Mouse (Mus musculus) left cerebral cortex, postnatal 4 days (tissue): ENCODE measurements around the gene Epb41l1. TPM values are rescaled to one million over a fixed set of nuclear protein-coding genes. Genes with fewer than 3 reads are reported as not detected.
"Not testable (repeated sequence)": the region's sequence is repeated elsewhere in the genome, so short reads cannot be mapped to it uniquely, and the experiment has no call there.

ENCODE experiments used
- DNase-seq: peaks from one replicate; pipeline ENCODE4 v3.0.0-alpha.2; 2022
- intact Hi-C: fragments of 180-260 bp; cut with DNase I; formaldehyde crosslinking; loops from one replicate; pipeline ENCODE4 v1.15.1; 2025
- total RNA-seq, 2 experiments: library from RNA; stranded (reverse); gene quantifications; 2 replicates each; pipeline ENCODE4 v1.2.3; 2021

The Epb41l1 gene
- total RNA-seq, 2 experiments from 2014 or later: 229 to 236 TPM

DNA sequence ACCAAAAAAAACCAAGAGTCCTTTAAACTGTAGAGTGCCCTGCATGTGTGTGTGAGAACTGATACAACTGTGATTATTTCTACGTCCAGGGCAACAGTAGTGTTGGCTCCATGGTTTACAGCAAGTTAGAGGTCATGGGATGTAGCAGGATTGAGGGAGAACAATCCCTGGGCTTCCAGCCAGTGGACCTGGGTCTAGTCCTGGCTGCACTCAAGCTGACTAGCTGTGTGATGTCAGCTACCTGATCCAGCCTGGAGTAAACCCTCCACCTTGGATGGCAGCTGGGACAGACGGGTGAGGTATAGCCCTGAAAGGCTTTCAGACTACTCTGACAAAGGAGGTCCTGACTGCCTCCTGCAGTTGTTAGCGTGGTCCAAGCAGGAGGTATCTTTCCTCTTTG is 62.1 kb downstream of the Epb41l1 start:
- no peak for DNase-seq
- intact Hi-C loops: no loop called here

DNA sequence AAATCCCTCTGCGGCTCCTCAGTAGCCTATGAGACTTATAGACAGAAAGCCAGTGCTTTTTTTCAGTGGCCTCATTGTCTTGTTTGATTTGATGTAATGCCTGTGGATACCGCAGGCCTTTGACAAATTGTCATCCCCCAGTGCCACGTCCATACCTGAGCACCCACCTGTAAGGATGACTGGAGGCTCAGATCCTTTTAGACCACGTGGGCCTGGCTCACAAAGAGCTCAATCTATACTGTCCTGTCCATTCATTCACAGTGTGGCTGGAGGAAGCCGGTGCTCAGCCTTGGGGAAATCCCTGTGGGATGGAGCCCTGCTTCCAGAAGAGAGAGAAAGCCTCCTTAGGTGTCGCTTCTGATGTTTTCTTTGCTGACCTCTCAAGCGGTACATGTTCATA is 62.5 kb downstream of the Epb41l1 start:
- intact Hi-C loops: no loop called here
- no peak for DNase-seq

DNA sequence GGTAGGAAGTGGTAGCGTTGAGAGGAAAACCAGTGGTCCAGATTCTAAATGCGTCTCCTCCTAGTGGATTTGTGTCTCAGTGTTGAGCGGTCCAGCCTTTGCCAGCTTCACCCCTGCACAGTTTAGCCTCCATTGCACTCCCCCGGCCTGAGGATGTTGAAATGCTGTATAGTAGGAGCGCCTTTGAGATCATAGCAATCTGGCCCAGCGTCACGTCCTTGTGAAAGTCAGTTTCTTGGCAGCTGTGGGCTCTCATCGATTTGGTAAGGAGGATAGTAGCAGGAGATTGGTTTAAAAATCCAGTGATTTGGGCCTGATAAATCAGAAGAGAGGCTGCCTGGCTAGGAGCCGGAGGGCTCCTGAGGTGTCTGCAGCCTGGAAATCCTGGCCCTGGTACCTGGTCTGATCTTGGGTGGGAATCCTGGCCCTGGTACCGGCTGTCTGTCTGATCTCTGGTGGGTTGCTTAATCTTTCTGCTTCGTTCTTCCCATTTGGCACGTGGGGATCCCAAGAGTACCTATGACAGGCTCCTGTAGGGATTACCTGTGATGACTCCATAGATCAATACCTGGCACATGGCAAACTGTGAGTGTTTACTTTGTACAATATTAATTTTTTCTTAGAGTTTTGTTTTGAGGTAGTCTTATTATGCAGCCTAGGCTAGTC is 65.5 kb downstream of the Epb41l1 start:
- DNase-seq: no peak
- intact Hi-C loops: no loop called here

DNA sequence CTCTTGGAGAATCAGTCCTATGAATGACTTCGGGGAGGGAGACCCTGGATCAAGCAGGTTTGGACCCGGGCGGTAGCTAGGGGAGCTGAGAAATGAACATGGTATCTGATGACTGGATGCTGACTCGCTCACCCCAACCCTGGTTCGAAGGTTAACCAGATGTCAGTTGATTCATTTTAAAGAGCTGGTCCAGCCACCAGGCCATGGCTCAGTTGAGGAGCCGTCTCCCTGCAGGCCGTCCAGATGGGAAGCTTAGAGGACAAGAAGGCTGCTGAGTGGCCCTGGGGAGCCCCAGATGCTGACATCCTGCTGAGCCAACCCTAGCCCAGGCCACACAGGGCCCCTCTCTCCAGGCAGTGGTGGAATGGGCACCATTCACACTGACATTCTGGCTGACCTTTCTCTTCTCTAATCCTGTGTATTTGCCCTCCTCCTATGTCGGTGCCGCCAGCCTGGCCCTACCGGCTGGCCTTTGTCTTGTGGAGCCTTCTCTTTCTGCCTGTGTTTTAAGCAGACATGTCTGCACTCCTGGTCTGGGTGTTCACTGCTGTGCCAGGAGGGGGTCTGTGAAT is 67.0 kb downstream of the Epb41l1 start:
- DNase-seq: no peak
- intact Hi-C loops: no loop called here

DNA sequence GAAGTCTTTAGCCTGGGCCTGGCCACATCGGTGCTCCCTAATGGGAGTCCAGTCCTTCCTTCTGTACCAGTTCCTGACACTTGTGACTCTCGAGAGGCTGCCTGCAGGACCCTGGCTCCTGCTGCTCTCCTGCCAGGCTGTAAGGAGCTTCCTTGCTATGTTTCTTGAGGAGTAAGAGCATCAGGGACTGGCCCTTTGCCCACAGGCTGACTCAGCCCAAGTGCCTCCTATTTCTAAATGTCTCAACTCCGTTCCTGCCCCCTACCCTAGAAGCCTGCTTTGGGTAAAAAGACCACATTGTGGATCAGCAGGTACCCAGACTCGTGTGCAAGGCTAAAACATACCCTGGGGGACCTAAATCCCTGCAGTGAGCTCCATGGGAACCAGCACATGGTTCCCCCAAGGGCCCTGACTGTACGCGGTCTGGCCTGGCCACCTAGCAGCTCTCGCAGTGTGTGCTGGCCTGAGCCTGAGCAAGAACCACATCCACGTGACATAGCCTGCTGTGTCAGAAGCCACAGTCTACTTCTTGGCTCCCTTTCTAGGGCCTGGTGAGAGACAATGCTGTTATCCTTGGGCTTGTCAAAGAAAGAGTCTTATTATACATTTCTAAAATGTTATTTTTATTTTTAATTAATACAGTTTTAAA is 67.6 kb downstream of the Epb41l1 start:
- intact Hi-C loops: no loop called here
- peak; percentile 40 for DNase-seq

DNA sequence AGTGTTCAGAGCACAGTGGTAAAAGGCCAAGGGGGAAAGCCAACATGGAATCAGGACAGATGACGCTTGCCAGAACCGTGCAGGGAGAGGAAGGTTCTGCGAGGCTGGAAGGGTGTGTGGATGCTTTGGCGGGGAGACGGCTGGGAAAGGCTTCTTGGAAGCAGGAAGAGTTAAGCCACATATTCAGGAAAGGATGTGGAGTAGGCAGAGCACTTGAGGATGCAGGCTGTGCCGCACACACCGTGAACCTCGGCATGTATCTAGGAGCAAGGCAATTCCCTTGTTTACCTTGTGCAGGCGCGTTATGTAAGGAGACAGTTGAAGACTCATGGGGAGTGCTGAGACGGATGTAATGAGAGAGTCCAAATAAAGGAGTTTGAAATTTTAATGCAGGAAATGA is 69.5 kb downstream of the Epb41l1 start:
- intact Hi-C loops: no loop called here
- DNase-seq: no peak

DNA sequence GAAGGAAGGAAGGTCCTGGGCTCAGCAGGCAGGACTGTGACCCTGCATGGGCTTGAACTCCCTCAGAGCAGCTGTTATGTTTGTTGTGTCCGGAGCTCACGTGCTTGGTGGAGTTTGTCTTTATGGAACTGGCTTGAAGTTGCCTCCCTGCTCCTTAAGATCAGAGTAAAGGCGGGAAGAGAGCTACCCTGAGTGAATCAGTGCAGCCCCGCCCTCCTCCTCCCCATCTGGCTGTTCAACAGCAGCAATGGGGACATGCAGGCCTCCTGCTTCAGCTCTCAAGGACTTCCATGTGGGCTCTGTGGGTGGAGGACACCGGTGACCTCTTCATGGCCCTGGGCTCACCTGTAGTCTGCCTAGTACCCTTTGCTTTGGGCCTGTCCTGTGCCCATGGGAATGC is 71.1 kb downstream of the Epb41l1 start:
- no peak for DNase-seq
- intact Hi-C loops: no loop called here

DNA sequence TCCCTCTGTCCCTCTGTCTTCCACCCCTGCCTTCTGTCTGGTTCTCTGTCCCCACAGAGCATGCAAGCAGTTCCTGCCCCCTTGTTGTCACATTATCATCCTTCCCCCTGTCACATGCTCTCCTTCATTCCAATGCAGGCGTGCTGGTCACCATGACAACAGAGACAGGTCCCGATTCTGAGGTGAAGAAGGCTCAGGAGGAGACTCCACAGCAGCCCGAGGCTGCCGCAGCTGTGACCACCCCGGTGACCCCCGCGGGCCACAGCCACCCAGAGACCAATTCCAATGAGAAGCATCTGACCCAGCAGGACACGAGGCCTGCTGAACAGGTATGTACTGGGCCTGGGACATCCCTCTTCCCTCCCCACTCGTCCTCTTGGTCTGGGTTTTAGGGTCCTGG is 73.1 kb downstream of the Epb41l1 start:
- intact Hi-C loops: no loop called here
- no peak for DNase-seq

DNA sequence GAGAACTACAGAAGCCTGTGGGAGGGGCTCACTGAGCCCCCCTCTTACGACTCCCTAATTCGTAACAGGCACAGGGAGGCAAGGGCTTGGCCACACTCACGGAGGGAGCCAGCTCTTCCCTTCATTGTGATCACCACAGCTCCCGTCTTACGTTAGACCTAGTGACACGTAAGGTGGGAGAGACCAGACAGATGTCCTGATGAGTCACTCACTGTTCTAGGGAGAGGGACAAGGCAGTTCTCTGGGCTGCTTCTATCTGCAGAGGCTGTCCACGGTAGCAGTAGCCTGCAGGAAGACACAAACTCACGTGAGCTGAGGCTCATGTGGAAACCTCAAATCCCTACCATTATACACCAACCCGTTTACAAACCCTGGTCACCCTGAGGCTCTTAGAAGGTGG is 73.8 kb downstream of the Epb41l1 start:
- intact Hi-C loops: no loop called here
- DNase-seq: no peak

DNA sequence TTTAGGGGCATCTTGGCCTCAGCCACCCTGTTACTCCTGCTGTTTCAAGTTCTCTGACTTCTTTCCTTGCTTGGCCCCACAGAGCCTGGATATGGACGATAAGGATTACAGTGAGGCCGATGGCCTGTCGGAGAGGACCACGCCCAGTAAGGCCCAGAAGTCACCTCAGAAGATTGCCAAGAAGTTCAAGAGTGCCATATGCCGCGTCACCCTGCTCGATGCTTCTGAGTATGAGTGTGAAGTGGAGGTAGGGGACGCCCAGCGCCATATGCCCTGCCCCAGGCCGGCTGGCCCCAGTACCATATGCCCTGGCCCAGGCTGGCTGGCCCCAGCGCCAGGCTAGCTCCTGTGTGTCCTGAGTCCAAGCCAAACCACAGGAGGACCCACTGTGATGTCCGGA is 74.2 kb downstream of the Epb41l1 start:
- intact Hi-C loops: no loop called here

DNA sequence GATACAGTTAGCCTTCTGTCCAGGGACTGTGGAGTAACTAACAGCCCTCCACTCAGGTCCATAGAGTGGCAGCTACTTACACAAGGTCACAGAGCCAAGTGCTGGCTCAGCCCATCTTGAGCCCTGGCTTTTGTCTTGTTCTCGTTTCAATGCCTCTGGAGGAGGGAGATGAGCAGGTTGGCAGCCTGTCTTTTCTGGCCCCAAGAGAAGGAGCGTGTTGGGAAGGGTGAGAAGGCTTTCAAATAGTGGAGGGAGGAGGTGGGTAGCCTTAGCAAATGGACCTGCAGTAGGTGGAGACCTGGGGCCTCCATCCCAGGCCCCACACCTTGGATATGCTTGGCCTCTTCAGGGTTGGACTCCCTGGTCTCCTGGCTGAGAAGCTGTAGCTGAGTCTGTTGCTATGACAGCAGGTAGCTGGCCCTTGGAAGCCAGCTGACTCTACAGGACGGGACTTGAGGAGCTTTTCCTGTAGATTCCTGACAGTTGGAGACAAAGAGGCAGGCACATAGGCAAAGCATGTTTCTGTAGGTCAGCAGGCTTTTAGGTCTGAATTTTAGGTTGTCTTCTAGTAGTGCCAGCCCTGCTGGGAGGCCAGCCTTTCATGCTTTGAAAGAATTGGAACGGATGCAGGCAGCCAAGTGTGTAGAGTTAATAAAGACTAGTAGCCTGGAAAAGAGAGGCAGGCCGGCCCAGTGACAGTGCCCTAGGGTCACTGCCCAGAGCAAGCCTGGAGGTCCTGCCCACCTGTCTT is 76.3 kb downstream of the Epb41l1 start:
- peak; percentile 36 for DNase-seq
- intact Hi-C loops: no loop called here

More for the DNA sequence above, 74.2 kb downstream of the Epb41l1 start:
- peak; percentile 84 for DNase-seq

DNA sequence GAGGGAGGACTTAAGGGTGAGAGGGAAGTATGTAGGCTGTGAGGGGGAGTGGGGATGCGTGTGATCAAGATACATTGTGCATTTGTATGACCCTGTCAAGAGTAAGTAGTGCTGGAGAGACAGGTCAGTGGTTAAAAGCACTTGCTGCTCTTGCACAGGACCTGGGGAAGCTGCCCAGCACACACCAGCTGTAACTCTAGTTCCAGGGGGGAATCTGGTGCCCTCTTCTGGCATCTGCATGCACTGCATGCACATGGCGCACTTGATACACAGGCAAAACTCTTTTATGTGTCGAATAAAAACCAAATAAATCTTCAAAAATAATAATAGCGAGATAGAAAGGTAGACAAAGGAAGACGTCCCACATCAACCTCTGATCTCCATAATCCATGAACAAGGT is 77.2 kb downstream of the Epb41l1 start:
- intact Hi-C loops: no loop called here
- peak; percentile 80 for DNase-seq

DNA sequence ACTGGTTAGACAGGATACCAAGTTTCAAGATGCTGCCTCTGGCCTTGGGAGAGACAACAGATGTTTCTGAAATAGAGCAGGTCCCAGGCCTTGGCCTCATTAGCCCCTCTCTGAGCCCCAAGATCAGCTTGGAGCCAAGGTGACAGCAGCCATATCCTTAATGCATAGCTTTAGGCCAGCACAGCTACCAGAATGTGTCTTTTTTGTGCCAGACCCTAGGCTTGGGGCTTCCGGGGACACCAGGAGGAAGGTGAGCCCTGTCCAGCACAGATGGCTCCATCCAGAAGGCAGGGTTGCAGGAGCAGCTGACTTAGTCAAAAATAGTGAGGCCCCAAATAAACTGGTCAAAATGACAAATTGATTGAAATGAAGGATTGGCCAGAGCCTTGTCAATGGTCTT is 80.3 kb downstream of the Epb41l1 start:
- intact Hi-C loops: no loop called here

DNA sequence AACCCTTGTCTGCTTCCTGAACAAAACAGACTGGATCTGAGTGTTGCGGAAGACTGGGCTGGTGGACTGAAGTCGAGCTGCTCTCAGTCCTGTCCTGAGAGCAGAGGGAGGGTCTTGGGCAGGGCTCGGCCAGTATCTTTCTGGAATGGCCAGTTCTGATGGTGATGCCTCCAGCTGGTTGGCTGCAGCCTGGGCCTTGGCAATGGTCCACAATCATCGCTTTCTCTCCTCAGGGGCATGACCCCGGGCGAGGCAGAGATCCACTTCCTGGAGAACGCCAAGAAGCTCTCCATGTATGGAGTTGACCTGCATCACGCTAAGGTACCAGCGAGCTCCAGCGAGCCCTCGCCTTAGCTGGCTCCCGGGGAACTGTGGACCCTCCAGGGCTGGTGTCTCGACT is 84.8 kb downstream of the Epb41l1 start:
- no peak for DNase-seq
- intact Hi-C loops: no loop called here

More for the DNA sequence above, 80.3 kb downstream of the Epb41l1 start:
- no peak for DNase-seq

DNA sequence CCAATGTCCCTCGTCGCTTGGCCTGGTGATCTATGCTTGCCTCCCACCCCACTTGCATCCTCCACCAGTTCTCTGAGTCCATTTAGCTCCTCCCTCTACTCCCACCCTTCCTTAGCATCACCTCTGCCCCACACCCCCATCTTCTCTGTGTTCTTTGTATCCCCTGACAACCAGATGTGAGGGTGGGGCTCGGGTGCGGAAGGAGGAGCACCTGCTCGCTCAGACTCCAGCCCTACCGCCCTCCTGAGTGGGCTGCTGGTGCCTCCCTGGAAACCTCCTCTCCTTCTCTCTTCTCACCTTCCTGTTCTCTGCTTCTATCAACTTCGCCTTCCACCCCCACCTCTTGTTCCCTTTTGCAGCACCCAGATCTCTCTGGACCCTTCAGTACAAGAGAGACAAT is 91.3 kb downstream of the Epb41l1 start:
- DNase-seq: no peak
- intact Hi-C loops: no loop called here

DNA sequence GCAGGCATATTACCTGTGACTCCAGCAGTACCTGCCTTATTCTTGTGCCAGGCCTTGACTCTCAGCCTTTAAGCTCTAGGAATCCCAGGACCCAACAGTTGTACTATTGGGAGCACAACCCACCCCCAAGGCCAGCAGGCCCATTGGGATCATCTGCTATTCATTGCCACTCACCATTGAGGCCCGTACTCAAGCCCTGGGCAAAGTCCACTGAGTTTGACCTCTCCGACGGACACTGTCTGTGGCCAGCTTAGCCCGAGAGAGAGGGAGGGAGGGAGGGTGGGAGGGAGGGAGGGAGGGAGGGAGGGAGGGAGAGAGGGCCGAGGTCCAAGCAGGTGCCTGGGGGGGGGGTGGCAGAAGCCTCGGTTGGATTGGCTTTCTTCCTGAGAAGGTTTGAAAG is 91.9 kb downstream of the Epb41l1 start:
- intact Hi-C loops: no loop called here
- DNase-seq: no peak

DNA sequence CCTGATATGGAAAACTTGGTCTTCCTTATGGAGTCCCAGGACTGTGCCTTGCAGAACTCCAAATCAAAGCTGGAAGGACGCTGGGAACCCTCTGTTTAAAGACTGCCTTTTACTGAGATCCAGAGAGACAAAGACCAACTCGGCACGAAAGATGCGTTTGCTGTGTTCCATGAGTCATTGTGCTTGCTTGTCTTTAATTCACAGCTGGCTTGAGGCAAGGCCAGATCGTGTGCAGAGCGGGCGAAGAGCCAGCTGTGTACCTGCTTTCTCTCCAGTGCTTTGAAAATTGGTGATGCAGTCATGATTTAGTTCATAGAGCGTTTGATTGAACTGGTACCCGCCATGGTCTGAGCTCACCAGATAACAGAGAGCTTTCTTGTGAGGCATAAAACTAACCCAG is 94.4 kb downstream of the Epb41l1 start:
- DNase-seq: no peak
- intact Hi-C loops: no loop called here

DNA sequence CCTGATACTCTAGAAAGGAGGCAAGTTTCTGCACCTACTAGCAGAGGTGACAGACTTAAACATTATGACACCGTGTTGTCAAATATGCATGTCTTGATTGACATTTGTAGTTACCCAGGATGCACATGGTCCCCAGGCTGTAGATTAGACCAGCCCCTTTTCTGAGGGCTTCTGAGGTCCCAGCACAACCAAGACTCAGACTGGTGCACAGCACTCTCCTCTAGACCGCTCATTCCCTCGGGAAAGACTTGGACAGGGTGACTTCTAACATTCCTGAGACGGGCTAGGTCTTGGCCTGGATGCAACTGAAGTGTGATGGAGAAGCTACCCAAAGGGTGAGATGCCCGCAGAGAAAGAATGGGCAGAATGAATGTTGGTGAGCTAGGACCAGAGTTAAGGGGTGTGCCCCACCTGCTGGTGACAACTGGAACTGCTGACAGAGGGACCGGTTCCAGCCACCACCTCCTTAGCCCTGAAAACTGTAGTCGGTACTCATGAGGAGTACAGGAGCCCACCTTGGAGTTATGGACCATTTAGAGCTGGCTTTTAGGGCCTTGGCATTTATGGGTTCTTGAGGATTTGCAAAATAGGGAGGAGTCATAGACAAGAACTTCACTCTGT is 95.0 kb downstream of the Epb41l1 start:
- intact Hi-C loops: no loop called here
- DNase-seq: peak; percentile 83

DNA sequence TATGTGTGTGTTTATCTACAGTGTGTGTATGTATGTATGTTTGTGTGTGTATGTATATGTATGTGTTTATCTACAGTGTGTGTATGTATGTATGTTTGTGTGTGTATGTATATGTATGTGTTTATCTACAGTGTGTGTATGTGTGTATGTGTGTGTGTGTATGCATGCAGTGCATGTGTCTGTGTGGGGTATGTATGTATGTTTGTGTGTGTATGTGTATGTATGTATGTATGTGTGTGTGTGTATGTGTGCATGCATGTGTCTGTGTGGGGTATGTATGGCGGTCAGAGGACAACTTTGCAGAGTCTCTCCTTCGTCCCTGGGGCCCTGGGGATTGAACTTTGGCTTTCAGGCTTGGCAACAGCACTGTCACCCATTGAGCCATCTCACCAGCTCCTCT is 96.0 kb downstream of the Epb41l1 start:
- intact Hi-C loops: not testable (repeated sequence)

DNA sequence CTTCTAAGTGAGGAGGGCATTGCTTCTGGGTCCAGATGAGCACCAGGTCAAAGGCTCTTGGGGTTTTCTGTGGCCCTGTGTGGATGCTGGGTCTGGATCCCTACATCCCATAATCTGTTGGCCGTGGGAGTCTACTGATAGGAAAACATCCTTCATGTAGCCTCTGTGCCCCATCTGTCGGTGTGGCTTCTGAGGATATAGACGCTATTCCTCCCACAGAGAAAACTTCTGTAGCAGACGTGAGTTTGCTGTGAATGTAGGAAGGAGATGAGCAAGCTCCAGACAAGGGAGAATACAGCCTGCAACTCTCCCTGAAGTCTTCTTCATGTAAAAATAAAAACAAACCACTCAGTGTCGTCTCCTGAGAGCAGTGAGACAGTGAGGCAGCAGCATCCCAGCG is 97.6 kb downstream of the Epb41l1 start:
- DNase-seq: no peak
- intact Hi-C loops: no loop called here

More for the DNA sequence above, 96.0 kb downstream of the Epb41l1 start:
- DNase-seq: not testable (repeated sequence)

DNA sequence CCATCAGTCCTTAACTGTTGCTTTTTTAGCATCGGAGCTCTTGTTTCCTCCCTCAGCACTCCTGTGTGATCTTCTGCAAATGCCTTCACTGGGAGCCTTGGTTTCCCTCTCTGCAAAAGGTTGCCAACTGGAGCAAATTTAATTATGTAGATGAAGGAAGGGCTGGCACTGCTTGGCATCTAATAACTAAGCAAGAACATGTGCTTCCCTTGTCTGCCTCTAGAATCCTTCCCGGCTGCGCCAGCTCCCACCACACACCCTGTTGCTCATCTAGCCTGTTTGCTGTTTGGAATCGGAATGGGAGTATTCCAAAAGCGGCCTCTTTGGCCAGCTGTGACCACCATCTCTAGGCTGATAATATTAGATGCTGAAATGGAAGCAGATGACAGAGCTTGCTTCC is 98.9 kb downstream of the Epb41l1 start:
- intact Hi-C loops: no loop called here
- DNase-seq: no peak
